Mouse (Mus musculus) hindbrain, embryonic 12.5 days (tissue): ENCODE measurements around the gene Hectd2. TPM values are rescaled to one million over a fixed set of nuclear protein-coding genes. Genes with fewer than 3 reads are reported as not detected.

Experiments used
- ATAC-seq: fragments of 200-750 bp; cut with Nextera tagmentation; 2 replicates; pipeline ENCODE4 v1.8.0; 2017; ENCODE audit warnings: moderate TSS enrichment; ENCODE audit not compliant: low FRiP score
- H3K27ac ChIP-seq: fragments of 300-500 bp; sonication (generic); 2 replicates; pipeline ENCODE4 v1.5.1; 2016; ENCODE audit warnings: mild to moderate bottlenecking
- H3K27me3 ChIP-seq: fragments of 300-500 bp; sonication (generic); 2 replicates; pipeline ENCODE4 v1.6.1; 2016; ENCODE audit warnings: mild to moderate bottlenecking
- H3K36me3 ChIP-seq: fragments of 300-500 bp; sonication (generic); 2 replicates; pipeline ENCODE4 v1.6.1; 2016; ENCODE audit warnings: mild to moderate bottlenecking
- H3K4me1 ChIP-seq: fragments of 300-500 bp; sonication (generic); 2 replicates; pipeline ENCODE4 v1.6.1; 2016
- H3K4me2 ChIP-seq: fragments of 300-500 bp; sonication (generic); replicated peaks from 2 replicates; pipeline ENCODE4 v1.6.1; 2016; ENCODE audit warnings: mild to moderate bottlenecking
- H3K4me3 ChIP-seq: fragments of 300-500 bp; sonication (generic); 2 replicates; pipeline ENCODE4 v1.5.1; 2016; ENCODE audit warnings: mild to moderate bottlenecking
- H3K9ac ChIP-seq: fragments of 300-500 bp; sonication (generic); 2 replicates; pipeline ENCODE4 v1.6.1; 2016; ENCODE audit warnings: mild to moderate bottlenecking, moderate library complexity
- H3K9me3 ChIP-seq: fragments of 300-500 bp; sonication (generic); replicated peaks from 2 replicates; pipeline ENCODE4 v1.6.1; 2016; ENCODE audit warnings: mild to moderate bottlenecking
- WGBS: fragments of 180-500 bp; shearing (Covaris S2); methylation state at CpG from one replicate; pipeline ENCODE4 v1.1.7; 2016; 5-methylcytosine and 5-hydroxymethylcytosine counted together
- polyA plus RNA-seq: library from polyadenylated mRNA; unstranded; fragments of >200 nt; fragmentation: Nextera tagmentation; extraction: Ambion mirVana; gene quantifications from 2 replicates; pipeline ENCODE4 v1.2.1, GENCODE M21; 2016

Gene Hectd2
- polyA plus RNA-seq, 1 experiment from 2014 or later = 9.3 TPM

GRCm38 (mm10) chr19:36665206-36665605 is 110.8 kb downstream of the Hectd2 start:
- H3K4me2 ChIP-seq = no peak overlapping the region
- H3K9ac ChIP-seq = no peak overlapping the region
- H3K9me3 ChIP-seq = no peaks in the 10 kb centered on the region
- no peaks in the 10 kb centered on the region for H3K27me3 ChIP-seq
- 89% methylated on average over 7 of the region's 7 CpGs for WGBS
- H3K36me3 ChIP-seq = no peaks in the 10 kb centered on the region
- peaks cover 14% of the 10 kb centered on the region for H3K4me1 ChIP-seq
- no peak overlapping the region for H3K4me3 ChIP-seq
- no peak for ATAC-seq
- no peak overlapping the region for H3K27ac ChIP-seq

- Histone ChIP-seq H3K9ac (no peak overlapping the region), H3K27me3 (no peaks in the 10 kb centered on the region), H3K4me3 (no peak overlapping the region), H3K27ac (no peak overlapping the region), H3K9me3 (no peaks in the 10 kb centered on the region), H3K4me2 (no peak overlapping the region), H3K4me1 (peaks cover 18% of the 10 kb centered on the region), H3K36me3 (no peaks in the 10 kb centered on the region)
- no peak for ATAC-seq
- 64% methylated on average over 5 of the region's 5 CpGs for WGBS
These were observed 111.2 kb downstream of the Hectd2 start for GRCm38 (mm10) chr19:36665641-36666040.

GRCm38 (mm10) chr19:36666471-36666870 is 112.0 kb downstream of the Hectd2 start:
- Histone ChIP-seq H3K4me3 (no peak overlapping the region), H3K36me3 (no peaks in the 10 kb centered on the region), H3K4me1 (peaks cover 21% of the 10 kb centered on the region), H3K27me3 (no peaks in the 10 kb centered on the region), H3K27ac (no peak overlapping the region), H3K4me2 (no peak overlapping the region), H3K9me3 (no peaks in the 10 kb centered on the region), H3K9ac (no peak overlapping the region)
- ATAC-seq = no peak
- 93% methylated on average over 5 of the region's 5 CpGs for WGBS

GRCm38 (mm10) chr19:36667368-36667767 is 112.9 kb downstream of the Hectd2 start:
- WGBS = 94% methylated on average over 6 of the region's 6 CpGs
- no peak for ATAC-seq

GRCm38 (mm10) chr19:36668098-36668497 is 113.7 kb downstream of the Hectd2 start:
- H3K9me3 ChIP-seq = no peaks in the 10 kb centered on the region
- peaks cover 21% of the 10 kb centered on the region for H3K4me1 ChIP-seq
- H3K36me3 ChIP-seq = no peaks in the 10 kb centered on the region
- no peak overlapping the region for H3K27ac ChIP-seq
- no peak overlapping the region for H3K4me2 ChIP-seq
- no peaks in the 10 kb centered on the region for H3K27me3 ChIP-seq
- ATAC-seq = no peak
- 96% methylated on average over 1 of the region's 1 CpGs for WGBS
- H3K9ac ChIP-seq = no peak overlapping the region
- H3K4me3 ChIP-seq = no peak overlapping the region

More at GRCm38 (mm10) chr19:36667368-36667767, 112.9 kb downstream of the Hectd2 start:
- Histone ChIP-seq H3K4me2 (no peak overlapping the region), H3K27ac (no peak overlapping the region), H3K9ac (no peak overlapping the region), H3K36me3 (no peaks in the 10 kb centered on the region), H3K27me3 (no peaks in the 10 kb centered on the region), H3K4me1 (peaks cover 21% of the 10 kb centered on the region), H3K9me3 (no peaks in the 10 kb centered on the region), H3K4me3 (no peak overlapping the region)

- Histone ChIP-seq H3K27ac (peak overlapping the region; percentile 67), H3K27me3 (no peaks in the 10 kb centered on the region), H3K4me2 (no peak overlapping the region), H3K4me3 (no peak overlapping the region), H3K9ac (no peak overlapping the region), H3K9me3 (no peaks in the 10 kb centered on the region), H3K36me3 (no peaks in the 10 kb centered on the region), H3K4me1 (peaks cover 21% of the 10 kb centered on the region)
- WGBS = 36% methylated on average over 2 of the region's 2 CpGs
- peak; percentile 33 for ATAC-seq
These were observed 114.6 kb downstream of the Hectd2 start for GRCm38 (mm10) chr19:36668881-36669639.

- H3K4me1 ChIP-seq = peaks cover 21% of the 10 kb centered on the region
- H3K4me3 ChIP-seq = no peak overlapping the region
- 34% methylated on average over 5 of the region's 5 CpGs for WGBS
- no peak overlapping the region for H3K9ac ChIP-seq
- H3K4me2 ChIP-seq = no peak overlapping the region
- peak overlapping the region; percentile 67 for H3K27ac ChIP-seq
- no peaks in the 10 kb centered on the region for H3K9me3 ChIP-seq
- H3K27me3 ChIP-seq = no peaks in the 10 kb centered on the region
- no peaks in the 10 kb centered on the region for H3K36me3 ChIP-seq
- 0 out of 2 replicates have a peak, but pooled peaks have one; percentile 21 for ATAC-seq
These were observed 115.4 kb downstream of the Hectd2 start for GRCm38 (mm10) chr19:36669720-36670451.

Other genes with a start within 250 kb of the Hectd2 start
- gene Pcgf5, start 206.3 kb upstream of the Hectd2 start, polyA plus RNA-seq = 9.8 and 10.1 TPM in 2 replicates
- 8.1 and 8.3 TPM in 2 replicates for gene Ppp1r3c, start 182.0 kb downstream of the Hectd2 start, polyA plus RNA-seq